Mouse (Mus musculus) kidney, postnatal 14 days (tissue): Measurements from ENCODE around the gene Dtx4.
"Not testable (repeated sequence)": the region's sequence is repeated elsewhere in the genome, so short reads cannot be mapped to it uniquely, and the experiment has no call there.

ENCODE experiments used
- DNase-seq: peaks from one replicate; pipeline ENCODE4 v3.0.0; 2022; ENCODE audit warnings: mixed read lengths

Gene Dtx4

GRCm38 (mm10) chr19:12501370-12502347, at the start of gene Dtx4:
Gene Dtx4 (minus strand): TSS chr19:12501454.
- DNase-seq = peak; percentile 96

- peak; percentile 27 for DNase-seq
Observed at GRCm38 (mm10) chr19:12550005-12550942, 49.0 kb upstream of the Dtx4 start.

DNA sequence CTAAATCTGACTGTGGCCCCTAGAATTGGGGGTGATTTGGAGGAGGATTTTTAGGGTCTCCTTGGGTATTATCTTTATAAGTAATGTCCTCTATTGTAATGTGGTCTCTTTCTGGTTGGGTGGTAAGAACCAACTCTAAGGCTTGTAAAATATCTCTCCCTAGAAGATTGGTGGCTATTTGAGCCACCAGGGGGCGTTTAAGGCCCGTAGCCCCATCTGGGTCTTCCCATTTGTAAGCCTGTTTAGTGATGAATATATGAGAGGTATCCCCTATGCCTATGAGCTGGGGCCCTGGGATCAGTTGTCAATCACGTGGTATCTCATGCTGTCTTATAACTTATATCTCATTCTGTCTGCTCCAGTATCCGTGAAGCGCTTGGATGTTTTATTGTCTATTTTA, 47.9 kb upstream of the Dtx4 start:
- DNase-seq = peak; percentile 46

DNA sequence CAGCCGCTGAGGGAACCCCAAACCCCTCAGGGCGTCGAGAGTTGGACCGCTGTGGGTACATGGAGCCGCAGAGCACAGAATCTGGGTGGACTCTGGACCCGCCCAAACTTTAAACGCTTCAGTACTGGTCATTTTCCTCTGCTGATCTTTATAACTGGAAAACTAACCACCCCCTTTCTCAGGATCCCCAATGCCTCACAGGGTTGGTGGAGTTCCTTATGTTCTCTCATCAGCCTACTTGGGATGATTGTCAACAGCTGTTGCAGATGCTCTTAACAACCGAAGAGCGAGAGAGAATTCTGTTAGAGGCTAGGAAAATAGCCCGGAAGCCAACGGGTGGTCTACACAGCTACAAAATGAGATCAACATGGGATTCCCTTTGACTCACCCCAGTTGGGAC, 44.2 kb upstream of the Dtx4 start, which contains the start of gene Fam111a:
Gene Fam111a, plus strand, starts transcription at position 301 of the 400 bp plus-strand sequence.
- not testable (repeated sequence) for DNase-seq

GRCm38 (mm10) chr19:12541644-12542043, 40.4 kb upstream of the Dtx4 start:
- DNase-seq = no peak

- DNase-seq = no peak
Observed at GRCm38 (mm10) chr19:12540727-12541126, 39.5 kb upstream of the Dtx4 start.

DNA sequence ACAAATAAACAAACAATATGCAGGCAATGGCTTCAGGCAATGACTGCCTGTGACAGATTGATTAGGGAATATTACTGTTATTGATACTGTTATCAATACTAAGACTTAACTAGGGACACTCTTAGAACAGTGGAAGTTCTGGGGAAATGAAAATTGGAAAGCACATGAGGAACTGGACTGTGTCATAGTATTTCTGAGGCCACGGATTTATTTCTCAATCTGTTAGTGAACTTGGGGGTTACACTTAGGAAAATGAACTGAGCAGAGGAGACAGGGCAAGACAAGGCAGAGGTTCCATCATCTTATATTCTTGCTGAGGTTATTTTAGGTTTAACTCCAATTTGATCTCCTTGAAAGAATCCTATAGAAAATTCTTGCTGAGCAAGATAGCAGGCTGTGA, 38.7 kb upstream of the Dtx4 start:
- DNase-seq = no peak

- no peak for DNase-seq
Observed at GRCm38 (mm10) chr19:12537168-12537567, 35.9 kb upstream of the Dtx4 start.

GRCm38 (mm10) chr19:12523377-12523776, 22.1 kb upstream of the Dtx4 start:
- no peak for DNase-seq

DNA sequence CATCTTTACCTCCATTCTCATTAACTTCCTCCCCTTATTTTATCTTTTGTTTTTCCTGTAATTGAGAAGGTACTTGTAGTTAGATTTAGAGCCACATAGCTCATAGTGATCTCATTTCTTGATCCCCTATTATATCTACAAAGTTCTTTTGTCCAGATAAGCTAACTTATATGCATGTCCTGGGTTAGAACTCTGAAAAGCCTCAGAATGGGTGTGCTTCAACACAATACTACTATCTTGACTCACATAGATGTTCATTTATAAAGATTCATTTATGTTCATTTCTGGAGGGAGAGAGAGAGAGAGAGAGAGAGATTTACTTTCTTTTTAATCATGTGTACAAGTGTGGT, 17.3 kb upstream of the Dtx4 start:
- DNase-seq = no peak

- peak; percentile 75 for DNase-seq
Observed at GRCm38 (mm10) chr19:12517671-12518540, 16.7 kb upstream of the Dtx4 start.

DNA sequence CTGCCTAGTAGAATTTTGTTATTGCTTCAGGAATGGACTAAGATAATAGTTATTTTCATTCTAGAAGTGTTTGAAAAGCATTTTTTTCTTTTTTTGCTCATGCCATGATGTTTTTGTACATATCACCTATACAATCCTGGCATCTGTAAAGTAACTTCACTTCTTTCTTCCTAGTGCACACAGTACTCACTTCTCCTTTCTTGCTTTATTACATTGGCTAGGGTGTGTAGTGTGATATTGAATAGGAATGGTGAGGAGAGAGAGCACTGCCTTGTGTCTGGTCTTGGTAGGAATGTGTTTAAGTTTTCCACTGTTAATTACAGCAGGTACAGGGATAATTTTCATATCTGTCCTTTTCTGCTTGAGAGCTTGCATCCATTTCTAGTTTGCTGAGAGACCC, 13.4 kb upstream of the Dtx4 start:
- DNase-seq = no peak

DNA sequence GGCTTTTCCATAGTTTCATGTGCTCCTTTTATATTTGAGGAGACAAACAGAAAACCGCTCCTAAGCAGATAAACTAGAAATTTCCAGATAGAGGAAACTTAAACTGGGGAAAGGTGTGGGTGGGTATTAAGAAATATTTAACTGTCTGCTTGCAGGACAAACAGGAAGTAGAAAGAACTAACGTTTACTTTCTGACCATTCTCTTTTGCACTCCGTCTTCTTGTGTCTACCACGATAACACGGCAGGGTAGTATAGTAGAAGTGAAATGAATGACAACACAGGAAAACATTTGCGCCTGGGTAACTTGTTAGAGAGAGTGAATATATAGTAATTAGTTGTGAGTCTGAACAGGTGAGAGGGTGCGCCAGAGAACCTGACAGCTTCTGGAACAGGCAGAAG, 1.5 kb upstream of the Dtx4 start:
- DNase-seq = no peak

DNA sequence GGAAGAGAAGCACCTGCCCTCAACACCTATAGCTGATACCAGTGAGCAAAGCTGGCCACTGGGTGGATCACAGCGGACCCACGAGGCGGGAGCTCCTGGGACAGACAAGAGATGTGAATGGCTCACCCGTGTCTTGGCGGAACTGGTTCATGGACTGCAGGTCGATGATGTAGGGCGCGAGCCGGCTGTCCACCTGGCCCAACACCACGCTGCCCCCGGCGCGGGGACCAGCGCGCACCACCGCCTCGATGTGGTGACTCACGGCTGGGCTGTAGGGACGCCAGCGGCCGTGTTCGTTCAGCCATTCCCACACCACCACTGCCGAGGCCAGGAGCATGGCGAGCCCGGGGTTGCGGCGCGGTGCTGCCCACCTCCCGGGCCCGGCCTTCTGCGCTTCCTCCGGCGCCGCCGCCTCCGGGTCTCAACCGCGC, 358 bp downstream of the Dtx4 start:
- DNase-seq = peak; percentile 60

GRCm38 (mm10) chr19:12500124-12500523, 1.1 kb downstream of the Dtx4 start:
- no peak for DNase-seq

DNA sequence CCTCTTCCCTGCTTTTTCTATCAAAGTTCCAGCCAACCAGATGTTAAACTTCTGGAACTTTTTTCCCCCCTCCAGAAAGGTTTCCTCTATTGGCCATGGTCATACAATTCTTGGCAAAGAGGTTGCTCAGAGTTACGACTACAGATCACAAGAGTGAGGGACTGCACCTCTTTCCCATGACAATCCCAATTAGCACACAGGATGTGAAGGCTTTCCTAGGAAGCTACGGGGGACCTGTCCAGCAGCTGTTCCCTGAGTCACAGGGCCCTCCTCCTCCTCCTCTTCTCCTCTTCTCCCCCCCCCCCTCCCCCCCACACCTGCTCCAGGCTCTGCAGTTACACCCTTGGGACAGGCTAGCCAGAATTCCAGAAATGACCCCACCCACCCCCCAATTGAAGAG, 1.8 kb downstream of the Dtx4 start:
- no peak for DNase-seq

GRCm38 (mm10) chr19:12498941-12499340, 2.3 kb downstream of the Dtx4 start:
- no peak for DNase-seq

GRCm38 (mm10) chr19:12498321-12498720, 2.9 kb downstream of the Dtx4 start:
- DNase-seq = no peak

GRCm38 (mm10) chr19:12497909-12498308, 3.3 kb downstream of the Dtx4 start:
- DNase-seq = no peak

DNA sequence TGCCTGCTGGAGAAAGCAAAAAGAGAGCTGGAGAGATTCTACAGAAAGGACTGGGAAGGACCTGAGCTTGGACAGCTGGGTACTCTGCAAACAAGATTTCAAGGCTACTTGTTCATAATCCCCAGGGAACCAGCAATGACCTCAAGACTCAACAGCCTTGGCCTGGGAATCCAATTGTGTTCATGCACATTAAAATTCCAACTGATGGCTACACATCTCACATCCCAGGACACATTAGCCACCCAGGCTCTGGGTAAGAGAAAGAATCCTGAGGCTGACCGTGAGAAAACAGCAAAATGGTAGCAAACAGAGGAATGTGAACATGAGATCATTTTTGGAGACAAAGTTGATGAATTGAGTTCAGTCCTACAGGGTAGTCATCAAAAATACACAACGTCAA, 5.0 kb downstream of the Dtx4 start:
- DNase-seq = no peak

DNA sequence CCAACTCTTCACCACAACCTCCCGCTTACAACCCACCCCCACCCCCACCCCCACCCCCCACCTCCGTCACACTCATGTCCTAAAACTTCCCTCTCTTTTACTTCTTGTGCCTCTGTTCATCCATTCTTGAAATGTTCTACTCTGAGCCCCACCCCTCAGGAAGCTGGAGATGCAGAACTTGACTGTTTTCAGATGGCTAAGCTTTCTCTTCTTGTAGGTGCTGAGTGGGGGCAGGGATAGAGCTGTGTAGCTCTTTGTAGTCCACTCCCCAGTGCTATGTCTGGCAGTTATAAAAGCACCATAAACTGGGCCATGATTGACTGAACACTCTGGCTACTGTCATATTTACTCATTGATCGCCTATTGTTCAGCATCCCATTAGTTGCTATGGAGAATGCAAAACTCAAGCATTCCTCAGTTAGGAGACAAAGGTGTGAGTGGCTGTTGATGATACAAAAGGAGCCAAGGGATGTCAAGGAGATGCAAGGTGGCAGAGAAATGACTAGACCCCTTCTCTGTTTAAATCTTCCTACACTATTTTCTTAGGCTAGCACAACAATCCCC, 6.2 kb downstream of the Dtx4 start:
- DNase-seq = no peak

DNA sequence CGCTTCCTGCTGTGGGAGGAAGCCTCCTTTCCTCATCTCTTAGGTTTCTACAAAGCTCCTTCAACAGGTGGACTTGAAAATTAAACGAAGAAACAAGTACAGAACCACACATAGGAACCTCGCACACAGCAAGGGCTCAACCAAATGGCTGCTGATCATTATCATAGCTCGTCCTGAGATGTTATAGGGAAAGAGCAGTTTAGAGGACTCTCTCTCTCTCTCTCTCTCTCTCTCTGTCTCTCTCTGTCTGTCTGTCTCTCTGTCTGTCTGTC, 7.1 kb downstream of the Dtx4 start:
- DNase-seq = no peak
